ENCODE assay signal across 8 mouse cellular contexts in genomic region chr13:21715864-21716539, GRCm38 (mm10). TPM values are rescaled to one million over a fixed set of nuclear protein-coding genes. Genes with fewer than 3 reads are reported as not detected.
DNase-seq lines count a peak whose midpoint lies in the region; ATAC-seq lines count a peak whose summit lies in the region.
"Not testable (repeated sequence)": the region's sequence is repeated elsewhere in the genome, so short reads cannot be mapped to it uniquely, and the experiment has no call there.

Gene Hist1h2bl, minus strand, starts transcription at chr13:21716143.
Gene Hist1h2ai, plus strand, starts transcription at chr13:21716422.

- peak within 1 kb of the TSS; percentile 85 for H3K4me2 ChIP-seq in embryonic facial prominence, embryonic 13.5 days
- peak within 1 kb of the TSS; percentile 85 for H3K4me2 ChIP-seq in midbrain, embryonic 12.5 days (replicated peaks)

- H3K4me1 ChIP-seq in embryonic facial prominence, embryonic 13.5 days, result peaks cover 35% of the 10 kb centered on the region
- peaks cover 26% of the 10 kb centered on the region for H3K4me1 ChIP-seq in limb, embryonic 10.5 days
- H3K4me1 ChIP-seq in midbrain, embryonic 12.5 days, result peaks cover 27% of the 10 kb centered on the region

- not testable (repeated sequence) for H3K27me3 ChIP-seq in embryonic facial prominence, embryonic 13.5 days; limb, embryonic 10.5 days (ENCODE audit: low read depth, poor library complexity, severe bottlenecking); midbrain, embryonic 12.5 days

- peak within 1 kb of the TSS; percentile 79 for H3K9ac ChIP-seq in embryonic facial prominence, embryonic 13.5 days
- H3K9ac ChIP-seq in midbrain, embryonic 12.5 days (replicated peaks), result peak within 1 kb of the TSS; percentile 73

- H3K27ac ChIP-seq in embryonic facial prominence, embryonic 13.5 days, result peak within 1 kb of the TSS; percentile 96
- peak within 1 kb of the TSS; percentile 94 for H3K27ac ChIP-seq in limb, embryonic 10.5 days
- H3K27ac ChIP-seq in midbrain, embryonic 12.5 days (replicated peaks), result peak within 1 kb of the TSS; percentile 94

- WGBS in embryonic facial prominence, embryonic 13.5 days, result under 1% methylated on average over 38 of the region's 50 CpGs
- under 1% methylated on average over 36 of the region's 50 CpGs for WGBS in limb, embryonic 10.5 days
- under 1% methylated on average over 38 of the region's 50 CpGs for WGBS in midbrain, embryonic 12.5 days

- peak; percentile 89 for ATAC-seq in embryonic facial prominence, embryonic 13.5 days (ENCODE audit: insufficient number of reproducible peaks, insufficient read depth, low FRiP score, low TSS enrichment, low read depth)
- ATAC-seq in midbrain, embryonic 12.5 days (ENCODE audit: low FRiP score, low read depth), result peak; percentile 92

- not testable (repeated sequence) for H3K9me3 ChIP-seq in embryonic facial prominence, embryonic 13.5 days; limb, embryonic 10.5 days (replicated peaks); midbrain, embryonic 12.5 days

- H3K36me3 ChIP-seq in embryonic facial prominence, embryonic 13.5 days; limb, embryonic 10.5 days; midbrain, embryonic 12.5 days: not testable (repeated sequence)

- H3K4me3 ChIP-seq in embryonic facial prominence, embryonic 13.5 days, result peak within 1 kb of the TSS; percentile 50
- peak within 1 kb of the TSS; percentile 57 for H3K4me3 ChIP-seq in limb, embryonic 10.5 days
- H3K4me3 ChIP-seq in midbrain, embryonic 12.5 days, result peak within 1 kb of the TSS; percentile 48

- peak; percentile 97 for DNase-seq in 3T3-L1 (ENCODE audit: low read depth, low spot score)
- DNase-seq in adrenal gland, postnatal 36 days, result peak; percentile 63 to 71
- peak; percentile 84 to 87 for DNase-seq in heart, adult 18-20 months
- DNase-seq in kidney, adult 18-20 months, result peak; percentile 52
- DNase-seq in limb, embryonic 10.5 days (ENCODE audit: low spot score), result peak; percentile 75
- peak; percentile 86 for DNase-seq in skeletal muscle tissue, adult 2 months (ENCODE audit: low read depth, low spot score)

RNA-seq across cellular contexts. Expression of gene Hist1h2bl, which starts in this region (rescaled TPM):
- 10 to 100 TPM; 60.4 to 64.6 TPM for total RNA-seq in adrenal gland, postnatal 36 days (2021)
- polyA plus RNA-seq in embryonic facial prominence, embryonic 13.5 days (2015; fragmentation: Nextera tagmentation; extraction: Ambion mirVana), result 2.1 and 5.2 TPM in 2 replicates
- 10 to 100 TPM in 1 of 2 experiments, 1 to 10 TPM in 1; 7.7 to 11.5 TPM for total RNA-seq in heart, adult 18-20 months (2021)
- 1.7 and 2.0 TPM in 2 replicates for polyA plus RNA-seq in limb, embryonic 10.5 days (2016; fragmentation: Nextera tagmentation; extraction: Ambion mirVana)
- 2.2 and 3.1 TPM in 2 replicates for polyA plus RNA-seq in midbrain, embryonic 12.5 days (2016; fragmentation: Nextera tagmentation; extraction: Ambion mirVana)

RNA-seq across cellular contexts. Expression of gene Hist1h2ai, which starts in this region (rescaled TPM):
- total RNA-seq in adrenal gland, postnatal 36 days (2021), result 10 to 100 TPM in 1 of 2 experiments, 1 to 10 TPM in 1; 7.6 to 50.2 TPM
- polyA plus RNA-seq in embryonic facial prominence, embryonic 13.5 days (2015; fragmentation: Nextera tagmentation; extraction: Ambion mirVana), result 48.1 and 52.2 TPM in 2 replicates
- 10 to 100 TPM in 1 of 2 experiments, 1 to 10 TPM in 1; 4.0 to 15.4 TPM for total RNA-seq in heart, adult 18-20 months (2021)
- 19.5 and 28.4 TPM in 2 replicates for polyA plus RNA-seq in limb, embryonic 10.5 days (2016; fragmentation: Nextera tagmentation; extraction: Ambion mirVana)
- polyA plus RNA-seq in midbrain, embryonic 12.5 days (2016; fragmentation: Nextera tagmentation; extraction: Ambion mirVana), result 21.4 and 30.7 TPM in 2 replicates

Comparison
In these comparisons a context has a peak if more than half of its experiments do, and no peak if none do; other contexts are left out.
1. Peak in every context shown above with its lines: DNase-seq, ATAC-seq, H3K4me3 ChIP-seq and H3K27ac ChIP-seq.
2. RNA of gene Hist1h2bl (total RNA-seq): 60.4 to 64.6 TPM in adrenal gland, postnatal 36 days; 7.7 to 11.5 TPM in heart, adult 18-20 months; every median in the first group is over 4 times any median in the second.